Mouse (Mus musculus) forebrain, embryonic 12.5 days (tissue): Measurements from ENCODE around the gene Stat5a. TPM values are rescaled to one million over a fixed set of nuclear protein-coding genes. Genes with fewer than 3 reads are reported as not detected.

Experiments
- ATAC-seq: fragments of 200-750 bp; cut with Nextera tagmentation; 2 replicates; pipeline ENCODE4 v1.8.0; 2017; ENCODE audit warnings: moderate TSS enrichment; ENCODE audit not compliant: low FRiP score
- H3K27ac ChIP-seq: fragments of 300-500 bp; sonication (generic); 2 replicates; pipeline ENCODE4 v1.5.1; 2016; ENCODE audit warnings: mild to moderate bottlenecking
- H3K27me3 ChIP-seq: fragments of 300-500 bp; sonication (generic); 2 replicates; pipeline ENCODE4 v1.6.1; 2016; ENCODE audit warnings: mild to moderate bottlenecking
- H3K36me3 ChIP-seq: fragments of 300-500 bp; sonication (generic); replicated peaks from 2 replicates; pipeline ENCODE4 v1.6.1; 2016; ENCODE audit warnings: mild to moderate bottlenecking
- H3K4me1 ChIP-seq: fragments of 300-500 bp; sonication (generic); 2 replicates; pipeline ENCODE4 v1.6.1; 2016
- H3K4me2 ChIP-seq: fragments of 300-500 bp; sonication (generic); 2 replicates; pipeline ENCODE4 v1.6.1; 2016; ENCODE audit warnings: mild to moderate bottlenecking, moderate library complexity
- H3K4me3 ChIP-seq: fragments of 300-500 bp; sonication (generic); replicated peaks from 2 replicates; pipeline ENCODE4 v1.5.1; 2016; ENCODE audit warnings: mild to moderate bottlenecking
- H3K9ac ChIP-seq: fragments of 300-500 bp; sonication (generic); 2 replicates; pipeline ENCODE4 v1.6.1; 2016; ENCODE audit warnings: mild to moderate bottlenecking
- H3K9me3 ChIP-seq: fragments of 300-500 bp; sonication (generic); 2 replicates; pipeline ENCODE4 v1.6.1; 2016
- whole genome bisulfite sequencing: fragments of 180-500 bp; shearing (Covaris S2); methylation state at CpG from one replicate; pipeline ENCODE4 v1.1.7; 2016; 5-methylcytosine and 5-hydroxymethylcytosine counted together
- polyA plus RNA-seq: library from polyadenylated mRNA; unstranded; fragments of >200 nt; fragmentation: Nextera tagmentation; extraction: Ambion mirVana; gene quantifications from 2 replicates; pipeline ENCODE4 v1.2.1, GENCODE M21; 2016

Stat5a gene
- polyA plus RNA-seq, 1 experiment from 2014 or later = 1.8 TPM

- no peak overlapping the region for H3K4me3 ChIP-seq
- no peaks in the 10 kb centered on the region for H3K9me3 ChIP-seq
- WGBS = 94% methylated on average over 17 of the region's 17 CpGs
Measured at GRCm38 (mm10) chr11:100912401-100913155, 53.4 kb downstream of the Stat5a start.

GRCm38 (mm10) chr11:100914415-100914814 is 55.3 kb downstream of the Stat5a start:
- no peak overlapping the region for H3K9ac ChIP-seq
- no peaks in the 10 kb centered on the region for H3K9me3 ChIP-seq
- no peak overlapping the region for H3K27ac ChIP-seq
- ATAC-seq = no peak
- no peaks in the 10 kb centered on the region for H3K4me1 ChIP-seq
- no peak overlapping the region for H3K4me2 ChIP-seq
- H3K27me3 ChIP-seq = no peaks in the 10 kb centered on the region
- no peak overlapping the region for H3K4me3 ChIP-seq
- H3K36me3 ChIP-seq = no peaks in the 10 kb centered on the region
- WGBS = 90% methylated on average over 5 of the region's 5 CpGs

More at GRCm38 (mm10) chr11:100912401-100913155, 53.4 kb downstream of the Stat5a start:
- ATAC-seq = no peak
- no peaks in the 10 kb centered on the region for H3K4me1 ChIP-seq
- H3K27me3 ChIP-seq = no peaks in the 10 kb centered on the region
- H3K4me2 ChIP-seq = no peak overlapping the region
- no peak overlapping the region for H3K27ac ChIP-seq
- peaks cover 2% of the 10 kb centered on the region; the same call in 1 of the 2 replicates for H3K36me3 ChIP-seq
- H3K9ac ChIP-seq = no peak overlapping the region

GRCm38 (mm10) chr11:100915063-100915462 is 55.9 kb downstream of the Stat5a start:
- Histone ChIP-seq H3K27me3 (no peaks in the 10 kb centered on the region), H3K4me2 (no peak overlapping the region), H3K9ac (no peak overlapping the region), H3K27ac (no peak overlapping the region), H3K4me3 (no peak overlapping the region), H3K9me3 (no peaks in the 10 kb centered on the region), H3K36me3 (no peaks in the 10 kb centered on the region), H3K4me1 (no peaks in the 10 kb centered on the region)
- 94% methylated on average over 3 of the region's 3 CpGs for WGBS
- ATAC-seq = no peak

- Histone ChIP-seq H3K9ac (no peak overlapping the region), H3K9me3 (no peaks in the 10 kb centered on the region), H3K4me1 (no peaks in the 10 kb centered on the region), H3K4me3 (no peak overlapping the region), H3K27me3 (no peaks in the 10 kb centered on the region), H3K4me2 (no peak overlapping the region), H3K36me3 (no peaks in the 10 kb centered on the region), H3K27ac (no peak overlapping the region)
- ATAC-seq = no peak
- WGBS = 91% methylated on average over 4 of the region's 4 CpGs
Measured at GRCm38 (mm10) chr11:100916432-100916971, 57.4 kb downstream of the Stat5a start.

GRCm38 (mm10) chr11:100918007-100918406 is 58.9 kb downstream of the Stat5a start:
- H3K9me3 ChIP-seq = no peaks in the 10 kb centered on the region
- H3K4me2 ChIP-seq = no peak overlapping the region
- H3K4me1 ChIP-seq = no peaks in the 10 kb centered on the region
- ATAC-seq = no peak
- WGBS = 92% methylated on average over 5 of the region's 5 CpGs
- H3K9ac ChIP-seq = no peak overlapping the region
- H3K4me3 ChIP-seq = no peak overlapping the region
- H3K27ac ChIP-seq = no peak overlapping the region
- H3K36me3 ChIP-seq = no peaks in the 10 kb centered on the region
- H3K27me3 ChIP-seq = no peaks in the 10 kb centered on the region

GRCm38 (mm10) chr11:100920887-100921624 is 61.9 kb downstream of the Stat5a start:
- 87% methylated on average over 4 of the region's 4 CpGs for WGBS
- ATAC-seq = no peak

GRCm38 (mm10) chr11:100924386-100924919 is 65.3 kb downstream of the Stat5a start:
- Histone ChIP-seq H3K9ac (no peak overlapping the region), H3K27me3 (no peaks in the 10 kb centered on the region), H3K4me1 (no peaks in the 10 kb centered on the region), H3K36me3 (no peaks in the 10 kb centered on the region), H3K4me2 (no peak overlapping the region), H3K9me3 (no peaks in the 10 kb centered on the region), H3K27ac (no peak overlapping the region), H3K4me3 (no peak overlapping the region)
- WGBS = 88% methylated on average over 1 of the region's 1 CpGs
- ATAC-seq = no peak

More at GRCm38 (mm10) chr11:100920887-100921624, 61.9 kb downstream of the Stat5a start:
- H3K4me3 ChIP-seq = no peak overlapping the region
- no peaks in the 10 kb centered on the region for H3K36me3 ChIP-seq
- no peak overlapping the region for H3K9ac ChIP-seq
- no peaks in the 10 kb centered on the region for H3K4me1 ChIP-seq
- no peak overlapping the region for H3K4me2 ChIP-seq
- no peak overlapping the region for H3K27ac ChIP-seq
- H3K9me3 ChIP-seq = no peaks in the 10 kb centered on the region
- H3K27me3 ChIP-seq = no peaks in the 10 kb centered on the region

GRCm38 (mm10) chr11:100927386-100927785 is 68.2 kb downstream of the Stat5a start:
- peaks cover 6% of the 10 kb centered on the region; the same call in 1 of the 2 replicates for H3K4me1 ChIP-seq

GRCm38 (mm10) chr11:100930611-100931010 is 71.5 kb downstream of the Stat5a start:
- Histone ChIP-seq H3K36me3 (no peaks in the 10 kb centered on the region), H3K27ac (no peak overlapping the region), H3K4me2 (no peak overlapping the region), H3K4me1 (peaks cover 6% of the 10 kb centered on the region; the same call in 1 of the 2 replicates), H3K4me3 (no peak overlapping the region), H3K27me3 (no peaks in the 10 kb centered on the region), H3K9me3 (no peaks in the 10 kb centered on the region), H3K9ac (no peak overlapping the region)
- 79% methylated on average over 7 of the region's 7 CpGs for WGBS
- ATAC-seq = no peak

More at GRCm38 (mm10) chr11:100927386-100927785, 68.2 kb downstream of the Stat5a start:
- H3K27me3 ChIP-seq = no peaks in the 10 kb centered on the region
- 92% methylated on average over 3 of the region's 3 CpGs for WGBS
- no peak for ATAC-seq
- no peak overlapping the region for H3K4me2 ChIP-seq
- H3K4me3 ChIP-seq = no peak overlapping the region
- no peaks in the 10 kb centered on the region for H3K36me3 ChIP-seq
- no peaks in the 10 kb centered on the region for H3K9me3 ChIP-seq
- no peak overlapping the region for H3K27ac ChIP-seq
- H3K9ac ChIP-seq = no peak overlapping the region

GRCm38 (mm10) chr11:100931254-100931921 is 72.2 kb downstream of the Stat5a start:
- Histone ChIP-seq H3K9ac (no peak overlapping the region), H3K27ac (no peak overlapping the region), H3K4me3 (no peak overlapping the region), H3K9me3 (no peaks in the 10 kb centered on the region), H3K27me3 (no peaks in the 10 kb centered on the region), H3K4me1 (peaks cover 6% of the 10 kb centered on the region; the same call in 1 of the 2 replicates), H3K36me3 (no peaks in the 10 kb centered on the region), H3K4me2 (no peak overlapping the region)
- no peak for ATAC-seq
- WGBS = 69% methylated on average over 12 of the region's 12 CpGs
